Mouse (Mus musculus): Measurements from ENCODE around the gene Gm2004.
"Not testable (repeated sequence)": the region's sequence is repeated elsewhere in the genome, so short reads cannot be mapped to it uniquely, and the experiment has no call there.

The Gm2004 gene

GRCm38 (mm10) chr2:176149725-176150124 lies at the start of gene Gm2004:
Gm2004 (minus strand) TSS chr2:176149825.
- not testable (repeated sequence) for DNase-seq (ENCODE audit: low spot score in 2 of 2)

All from spleen, postnatal 36 days (tissue).